8 mouse cellular contexts compared by ENCODE assay signal in genomic region chr9:114912680-114913649, GRCm38 (mm10). TPM values are rescaled to one million over a fixed set of nuclear protein-coding genes. Genes with fewer than 3 reads are reported as not detected.
DNase-seq lines count a peak whose midpoint lies in the region; ATAC-seq and TF ChIP-seq lines count a peak whose summit lies in the region.

No protein-coding gene starts in this region.

- no peak for TF ChIP-seq EP300 in stomach, postnatal 0 days (optimal IDR thresholded peaks at IDR 0.05)

- no peak overlapping the region for H3K4me2 ChIP-seq in hindbrain, embryonic 13.5 days
- no peak overlapping the region for H3K4me2 ChIP-seq in forebrain, embryonic 15.5 days (replicated peaks)
- H3K4me2 ChIP-seq in hindbrain, embryonic 16.5 days (ENCODE audit: low read length): no peak overlapping the region
- H3K4me2 ChIP-seq in midbrain, embryonic 14.5 days (ENCODE audit: low read length): no peak overlapping the region
- H3K4me2 ChIP-seq in stomach, postnatal 0 days (replicated peaks; ENCODE audit: low read depth): no peak overlapping the region

- no peak for ATAC-seq in hindbrain, embryonic 13.5 days (ENCODE audit: low FRiP score)
- ATAC-seq in forebrain, embryonic 15.5 days (replicated peaks): peak; percentile 57; the same call in 1 of the 2 replicates
- ATAC-seq in hindbrain, embryonic 16.5 days: peak; percentile 54; the same call in 1 of the 2 replicates
- no peak; the same call in 1 of the 2 replicates for ATAC-seq in midbrain, embryonic 14.5 days (ENCODE audit: low FRiP score, low TSS enrichment)
- peak; percentile 24; the same call in 1 of the 2 replicates for ATAC-seq in stomach, postnatal 0 days (ENCODE audit: low FRiP score, low TSS enrichment)

- H3K4me1 ChIP-seq in hindbrain, embryonic 10.5 days (replicated peaks): 0 out of 2 replicates have a peak, but pooled peaks cover 5% of the 10 kb centered on the region
- peaks cover 6% of the 10 kb centered on the region for H3K4me1 ChIP-seq in hindbrain, embryonic 13.5 days (replicated peaks)
- peaks cover 9% of the 10 kb centered on the region for H3K4me1 ChIP-seq in forebrain, embryonic 15.5 days
- no peaks in the 10 kb centered on the region; the same call in 1 of the 2 replicates for H3K4me1 ChIP-seq in hindbrain, embryonic 16.5 days (ENCODE audit: control insufficient read depth, insufficient read depth, low read depth, low read length)
- H3K4me1 ChIP-seq in midbrain, embryonic 14.5 days (ENCODE audit: control insufficient read depth, insufficient read depth, low read length): no peaks in the 10 kb centered on the region
- no peaks in the 10 kb centered on the region for H3K4me1 ChIP-seq in stomach, postnatal 0 days (replicated peaks; ENCODE audit: control insufficient read depth, insufficient read depth)

- H3K9me3 ChIP-seq in hindbrain, embryonic 10.5 days: no peaks in the 10 kb centered on the region
- H3K9me3 ChIP-seq in hindbrain, embryonic 13.5 days: no peaks in the 10 kb centered on the region
- H3K9me3 ChIP-seq in forebrain, embryonic 15.5 days: no peaks in the 10 kb centered on the region
- H3K9me3 ChIP-seq in hindbrain, embryonic 16.5 days (ENCODE audit: control insufficient read depth, low read length): no peaks in the 10 kb centered on the region
- H3K9me3 ChIP-seq in midbrain, embryonic 14.5 days (ENCODE audit: control insufficient read depth, low read length): no peaks in the 10 kb centered on the region
- H3K9me3 ChIP-seq in stomach, postnatal 0 days (ENCODE audit: control insufficient read depth, low read length): no peaks in the 10 kb centered on the region

- H3K27ac ChIP-seq in hindbrain, embryonic 10.5 days: no peak overlapping the region
- no peak overlapping the region for H3K27ac ChIP-seq in hindbrain, embryonic 13.5 days
- H3K27ac ChIP-seq in forebrain, embryonic 15.5 days (replicated peaks): no peak overlapping the region
- no peak overlapping the region for H3K27ac ChIP-seq in hindbrain, embryonic 16.5 days (ENCODE audit: low read depth, low read length)
- no peak overlapping the region for H3K27ac ChIP-seq in midbrain, embryonic 14.5 days (replicated peaks; ENCODE audit: low read depth, low read length)
- H3K27ac ChIP-seq in stomach, postnatal 0 days (replicated peaks): no peak overlapping the region

- peak; percentile 73 for DNase-seq in hindbrain, embryonic 10.5 days (ENCODE audit: low spot score)
- peak; percentile 60 for DNase-seq in c-Kit-positive CD71-negative TER-119-negative erythroid progenitor cells, embryonic 14.5 days (ENCODE audit: low read depth)
- DNase-seq in left cerebral cortex, adult 8-10 months (ENCODE audit: low spot score in 2 of 2): peak; percentile 55 to 63
- peak; percentile 94 for DNase-seq in midbrain, embryonic 14.5 days
- peak; percentile 79 for DNase-seq in stomach, postnatal 0 days (ENCODE audit: low spot score)

- H3K36me3 ChIP-seq in hindbrain, embryonic 10.5 days: peaks cover 46% of the 10 kb centered on the region
- peaks cover 61% of the 10 kb centered on the region for H3K36me3 ChIP-seq in hindbrain, embryonic 13.5 days
- H3K36me3 ChIP-seq in forebrain, embryonic 15.5 days: peaks cover 12% of the 10 kb centered on the region; the same call in 1 of the 2 replicates
- H3K36me3 ChIP-seq in hindbrain, embryonic 16.5 days (ENCODE audit: control insufficient read depth, insufficient read depth, low read length): peaks cover 24% of the 10 kb centered on the region; the same call in 1 of the 2 replicates
- H3K36me3 ChIP-seq in midbrain, embryonic 14.5 days (ENCODE audit: control insufficient read depth, insufficient read depth, low read length): peaks cover 29% of the 10 kb centered on the region
- peaks cover 13% of the 10 kb centered on the region for H3K36me3 ChIP-seq in stomach, postnatal 0 days (ENCODE audit: control insufficient read depth, insufficient read depth, low read length)

- H3K4me3 ChIP-seq in hindbrain, embryonic 10.5 days: no peak overlapping the region
- no peak overlapping the region for H3K4me3 ChIP-seq in hindbrain, embryonic 13.5 days
- no peak overlapping the region for H3K4me3 ChIP-seq in forebrain, embryonic 15.5 days
- H3K4me3 ChIP-seq in hindbrain, embryonic 16.5 days (ENCODE audit: low read length): no peak overlapping the region
- no peak overlapping the region for H3K4me3 ChIP-seq in midbrain, embryonic 14.5 days (replicated peaks; ENCODE audit: low read depth, low read length)
- H3K4me3 ChIP-seq in stomach, postnatal 0 days (ENCODE audit: low read depth, low read length): no peak overlapping the region

- H3K27me3 ChIP-seq in hindbrain, embryonic 10.5 days (ENCODE audit: insufficient read depth, poor library complexity, severe bottlenecking): no peaks in the 10 kb centered on the region
- H3K27me3 ChIP-seq in hindbrain, embryonic 13.5 days: no peaks in the 10 kb centered on the region
- H3K27me3 ChIP-seq in forebrain, embryonic 15.5 days: no peaks in the 10 kb centered on the region
- H3K27me3 ChIP-seq in hindbrain, embryonic 16.5 days (replicated peaks; ENCODE audit: control insufficient read depth, insufficient read depth, low read length): no peaks in the 10 kb centered on the region
- no peaks in the 10 kb centered on the region for H3K27me3 ChIP-seq in midbrain, embryonic 14.5 days (ENCODE audit: control insufficient read depth, insufficient read depth, low read length)
- no peaks in the 10 kb centered on the region for H3K27me3 ChIP-seq in stomach, postnatal 0 days (ENCODE audit: control insufficient read depth, insufficient read depth, low read length)

- 64% methylated on average over 18 of the region's 18 CpGs for WGBS in hindbrain, embryonic 10.5 days
- WGBS in hindbrain, embryonic 13.5 days: 47% methylated on average over 18 of the region's 18 CpGs
- 40% methylated on average over 18 of the region's 18 CpGs for WGBS in forebrain, embryonic 15.5 days
- 39% methylated on average over 18 of the region's 18 CpGs for WGBS in hindbrain, embryonic 16.5 days
- WGBS in midbrain, embryonic 14.5 days: 49% methylated on average over 18 of the region's 18 CpGs
- WGBS in stomach, postnatal 0 days: 51% methylated on average over 18 of the region's 18 CpGs

- no peak overlapping the region for H3K9ac ChIP-seq in hindbrain, embryonic 13.5 days
- no peak overlapping the region for H3K9ac ChIP-seq in forebrain, embryonic 15.5 days (replicated peaks)
- H3K9ac ChIP-seq in hindbrain, embryonic 16.5 days (ENCODE audit: low read depth, low read length): no peak overlapping the region
- H3K9ac ChIP-seq in midbrain, embryonic 14.5 days (replicated peaks; ENCODE audit: low read length): no peak overlapping the region
- no peak overlapping the region for H3K9ac ChIP-seq in stomach, postnatal 0 days (ENCODE audit: low read length)

- peak; percentile 91 for TF ChIP-seq CTCF in stomach, postnatal 0 days (IDR thresholded peaks at IDR 0.05; ENCODE audit: low read depth)

RNA-seq across cellular contexts. Expression of gene Gpd1l, which starts 20.8 kb away (rescaled TPM):
- polyA plus RNA-seq in hindbrain, embryonic 10.5 days (2016; fragmentation: Nextera tagmentation; extraction: Ambion mirVana): 14.3 and 16.0 TPM in 2 replicates
- polyA plus RNA-seq in hindbrain, embryonic 13.5 days (2015; fragmentation: Nextera tagmentation; extraction: Ambion mirVana): 22.4 and 23.5 TPM in 2 replicates
- 29.9 and 30.9 TPM in 2 replicates for polyA plus RNA-seq in forebrain, embryonic 15.5 days (2015; fragmentation: Nextera tagmentation; extraction: Ambion mirVana)
- 41.4 and 43.0 TPM in 2 replicates for polyA plus RNA-seq in hindbrain, embryonic 16.5 days (2015; fragmentation: Nextera tagmentation; extraction: Ambion mirVana)
- 10 to 100 TPM; 77.7 to 91.2 (median 80.0) TPM for total RNA-seq in left cerebral cortex, adult 8-10 months (2022)
- polyA plus RNA-seq in midbrain, embryonic 14.5 days (2014; fragmentation: Nextera tagmentation; extraction: Ambion mirVana): 14.3 and 15.7 TPM in 2 replicates
- 17.3 and 19.2 TPM in 2 replicates for polyA plus RNA-seq in stomach, postnatal 0 days (2015; fragmentation: Nextera tagmentation; extraction: Ambion mirVana)

Comparison
In these comparisons a context has a peak if more than half of its experiments do, and no peak if none do; other contexts are left out.
1. ATAC-seq: peak in forebrain, embryonic 15.5 days (single experiment), hindbrain, embryonic 16.5 days (single experiment) and stomach, postnatal 0 days (single experiment); none in hindbrain, embryonic 13.5 days (single experiment) and midbrain, embryonic 14.5 days (single experiment).
2. Peak in every context shown above with its lines, with median percentiles within 50 percentile points of each other: DNase-seq.